ENCODE assay signal across 18 mouse cellular contexts in the genomic region with DNA sequence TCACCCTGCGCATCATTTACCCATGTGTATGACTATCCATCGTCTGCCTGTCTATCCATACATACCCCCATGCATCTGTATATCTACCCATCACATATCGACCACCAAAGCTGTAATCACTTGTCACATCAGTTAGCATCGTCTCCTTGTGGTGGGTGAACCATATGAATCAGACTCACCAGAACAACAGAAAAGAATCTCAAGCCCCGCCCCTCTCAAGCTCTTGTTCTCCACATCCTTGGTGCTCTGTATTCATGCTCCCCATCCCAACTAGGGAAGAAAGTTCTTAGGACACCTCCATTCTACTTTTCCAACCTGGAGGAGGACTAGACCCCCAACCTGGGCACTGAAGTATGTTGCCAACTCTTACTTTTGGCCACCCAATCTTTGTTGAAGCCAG. TPM values are rescaled to one million over a fixed set of nuclear protein-coding genes. Genes with fewer than 3 reads are reported as not detected.
"Had no signal": no experiment of that assay in that cellular context is flagged by ENCODE, and none has a peak within 500 bp of the region (broad histone marks: within the 10 kb centered on the region; RNA-seq: fewer than 3 reads in every experiment).

No protein-coding gene starts in this region.

- H3K27ac ChIP-seq: liver, embryonic 13.5 days; neural tube, embryonic 12.5 days; neural tube, embryonic 15.5 days had no signal

- H3K4me2 ChIP-seq: liver, embryonic 13.5 days; midbrain, embryonic 11.5 days; neural tube, embryonic 12.5 days; neural tube, embryonic 15.5 days had no signal

- H3K9me3 ChIP-seq: liver, embryonic 13.5 days; neural tube, embryonic 12.5 days; neural tube, embryonic 15.5 days had no signal

- DNase-seq: kidney, adult 9 months; kidney, postnatal 14 days; liver, embryonic 13.5 days; lung, adult 2 months; lung, postnatal 14 days; lung, postnatal 4 days; midbrain, embryonic 14.5 days; right cerebral cortex, adult 18-20 months; right cerebral cortex, postnatal 14 days; right cerebral cortex, postnatal 4 days; thymus, adult 2 months; thymus, postnatal 14 days; thymus, postnatal 4 days had no signal

- H3K36me3 ChIP-seq: liver, embryonic 13.5 days; neural tube, embryonic 12.5 days; neural tube, embryonic 15.5 days had no signal

- H3K4me3 ChIP-seq: liver, embryonic 13.5 days; neural tube, embryonic 12.5 days; neural tube, embryonic 15.5 days had no signal

RNA-seq across cellular contexts. Expression of a gene that starts 20.9 kb away (rescaled TPM):
- total RNA-seq: midbrain, postnatal 0 days had no signal

RNA-seq across cellular contexts. Expression of a gene that starts 23.3 kb away (rescaled TPM):
- total RNA-seq: megakaryocyte progenitor cell, adult 5-6 weeks had no signal
